Mouse (Mus musculus): Measurements from ENCODE around the gene Klhl42. TPM values are rescaled to one million over a fixed set of nuclear protein-coding genes. Genes with fewer than 3 reads are reported as not detected.

Klhl42 gene
- polyA plus RNA-seq, 1 experiment from 2014 or later: 7.2 TPM

DNA sequence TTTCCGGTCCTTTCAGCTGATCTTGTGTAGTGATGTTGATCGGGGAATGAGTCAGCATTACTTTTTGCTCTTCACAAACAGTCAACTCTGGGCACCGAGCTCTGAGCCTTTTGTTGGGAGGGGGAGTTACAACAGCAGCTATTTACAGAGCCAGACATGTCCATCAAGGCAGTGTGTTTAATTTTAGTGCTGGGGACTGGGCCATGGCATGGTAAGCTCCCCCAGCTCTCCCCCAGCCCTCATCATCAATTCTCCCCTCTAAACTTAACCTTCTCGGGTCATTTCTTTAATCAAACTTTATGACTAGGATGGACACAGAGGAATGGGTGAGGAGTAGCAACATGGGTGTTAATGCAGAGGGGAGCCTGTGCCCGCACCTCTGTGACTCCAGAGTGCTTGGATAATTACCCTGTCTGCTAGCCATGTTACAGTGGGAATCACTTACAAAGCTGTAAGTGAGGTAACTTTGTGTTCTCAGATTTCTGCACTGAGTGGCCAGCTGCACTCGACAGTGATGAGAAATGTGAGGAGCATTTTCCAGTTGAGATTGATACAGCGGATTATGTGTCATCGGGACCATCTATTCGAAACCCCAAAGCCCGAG, 35.7 kb upstream of the Klhl42 start:
- no peak overlapping the region for H3K9ac ChIP-seq (ENCODE audit: low read depth, low read length)
- H3K36me3 ChIP-seq (ENCODE audit: control insufficient read depth, insufficient read depth, low read length): peaks cover 57% of the 10 kb centered on the region
- no peaks in the 10 kb centered on the region for H3K4me1 ChIP-seq (ENCODE audit: control insufficient read depth, insufficient read depth, low read length)
- WGBS: 56% methylated on average over 10 of the region's 10 CpGs
- H3K27me3 ChIP-seq (ENCODE audit: control insufficient read depth, insufficient read depth, low read length): no peaks in the 10 kb centered on the region
- H3K9me3 ChIP-seq (ENCODE audit: control insufficient read depth, low read length): no peaks in the 10 kb centered on the region
- H3K4me3 ChIP-seq (ENCODE audit: low read length): no peak overlapping the region
- ATAC-seq (ENCODE audit: low FRiP score, low TSS enrichment): peak; percentile 86
- H3K4me2 ChIP-seq (replicated peaks; ENCODE audit: low read depth, low read length): no peak overlapping the region
- H3K27ac ChIP-seq (ENCODE audit: low read depth, low read length): no peak overlapping the region

DNA sequence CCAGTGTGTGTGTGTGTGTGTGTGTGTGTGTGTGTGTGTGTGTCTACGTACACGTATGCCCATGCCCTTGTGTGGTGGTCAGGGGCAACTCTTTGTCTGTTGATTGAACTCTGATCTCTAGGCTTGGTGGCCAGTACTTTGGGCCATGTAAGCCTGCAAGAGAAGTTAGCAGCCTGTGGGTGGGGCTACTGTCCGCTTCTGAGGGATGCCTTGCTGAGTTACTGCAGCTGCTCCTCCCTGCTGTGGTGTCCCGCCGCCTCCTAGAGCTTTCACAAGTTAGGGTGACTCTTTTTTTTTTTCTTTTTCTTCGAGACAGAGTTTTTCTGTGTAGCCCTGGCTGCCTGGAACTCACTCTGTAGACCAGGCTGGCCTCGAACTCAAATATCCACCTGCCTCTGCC, 31.9 kb upstream of the Klhl42 start:
- Histone ChIP-seq H3K4me3 (ENCODE audit: low read length) (no peak overlapping the region), H3K27ac (ENCODE audit: low read depth, low read length) (no peak overlapping the region), H3K36me3 (ENCODE audit: control insufficient read depth, insufficient read depth, low read length) (peaks cover 65% of the 10 kb centered on the region), H3K4me2 (replicated peaks; ENCODE audit: low read depth, low read length) (no peak overlapping the region), H3K4me1 (ENCODE audit: control insufficient read depth, insufficient read depth, low read length) (no peaks in the 10 kb centered on the region), H3K9me3 (ENCODE audit: control insufficient read depth, low read length) (no peaks in the 10 kb centered on the region), H3K27me3 (ENCODE audit: control insufficient read depth, insufficient read depth, low read length) (no peaks in the 10 kb centered on the region), H3K9ac (ENCODE audit: low read depth, low read length) (no peak overlapping the region)
- no peak for ATAC-seq (ENCODE audit: low FRiP score, low TSS enrichment)
- WGBS: 65% methylated on average over 7 of the region's 7 CpGs

GRCm38 (mm10) chr6:147061630-147062029, 29.5 kb upstream of the Klhl42 start:
- Histone ChIP-seq H3K36me3 (ENCODE audit: control insufficient read depth, insufficient read depth, low read length) (peaks cover 61% of the 10 kb centered on the region), H3K27ac (ENCODE audit: low read depth, low read length) (no peak overlapping the region), H3K9ac (ENCODE audit: low read depth, low read length) (no peak overlapping the region), H3K4me3 (ENCODE audit: low read length) (no peak overlapping the region), H3K9me3 (ENCODE audit: control insufficient read depth, low read length) (no peaks in the 10 kb centered on the region), H3K27me3 (ENCODE audit: control insufficient read depth, insufficient read depth, low read length) (no peaks in the 10 kb centered on the region), H3K4me1 (ENCODE audit: control insufficient read depth, insufficient read depth, low read length) (no peaks in the 10 kb centered on the region), H3K4me2 (replicated peaks; ENCODE audit: low read depth, low read length) (no peak overlapping the region)
- WGBS: 90% methylated on average over 9 of the region's 9 CpGs
- no peak for ATAC-seq (ENCODE audit: low FRiP score, low TSS enrichment)

- no peak overlapping the region for H3K4me3 ChIP-seq (ENCODE audit: low read length)
- WGBS: 70% methylated on average over 7 of the region's 7 CpGs
- peaks cover 62% of the 10 kb centered on the region for H3K36me3 ChIP-seq (ENCODE audit: control insufficient read depth, insufficient read depth, low read length)
- H3K9me3 ChIP-seq (ENCODE audit: control insufficient read depth, low read length): no peaks in the 10 kb centered on the region
- H3K27ac ChIP-seq (ENCODE audit: low read depth, low read length): no peak overlapping the region
- no peak for ATAC-seq (ENCODE audit: low FRiP score, low TSS enrichment)
- H3K4me1 ChIP-seq (ENCODE audit: control insufficient read depth, insufficient read depth, low read length): no peaks in the 10 kb centered on the region
- no peak overlapping the region for H3K9ac ChIP-seq (ENCODE audit: low read depth, low read length)
- H3K4me2 ChIP-seq (replicated peaks; ENCODE audit: low read depth, low read length): no peak overlapping the region
- no peaks in the 10 kb centered on the region for H3K27me3 ChIP-seq (ENCODE audit: control insufficient read depth, insufficient read depth, low read length)
Measured at GRCm38 (mm10) chr6:147062034-147062433, 29.1 kb upstream of the Klhl42 start.

GRCm38 (mm10) chr6:147062694-147063093, 28.5 kb upstream of the Klhl42 start:
- ATAC-seq (ENCODE audit: low FRiP score, low TSS enrichment): no peak
- no peak overlapping the region for H3K4me2 ChIP-seq (replicated peaks; ENCODE audit: low read depth, low read length)
- H3K4me1 ChIP-seq (ENCODE audit: control insufficient read depth, insufficient read depth, low read length): no peaks in the 10 kb centered on the region
- peaks cover 67% of the 10 kb centered on the region for H3K36me3 ChIP-seq (ENCODE audit: control insufficient read depth, insufficient read depth, low read length)
- 76% methylated on average over 7 of the region's 7 CpGs for WGBS
- no peak overlapping the region for H3K9ac ChIP-seq (ENCODE audit: low read depth, low read length)
- H3K9me3 ChIP-seq (ENCODE audit: control insufficient read depth, low read length): no peaks in the 10 kb centered on the region
- no peak overlapping the region for H3K4me3 ChIP-seq (ENCODE audit: low read length)
- H3K27ac ChIP-seq (ENCODE audit: low read depth, low read length): no peak overlapping the region
- no peaks in the 10 kb centered on the region for H3K27me3 ChIP-seq (ENCODE audit: control insufficient read depth, insufficient read depth, low read length)

DNA sequence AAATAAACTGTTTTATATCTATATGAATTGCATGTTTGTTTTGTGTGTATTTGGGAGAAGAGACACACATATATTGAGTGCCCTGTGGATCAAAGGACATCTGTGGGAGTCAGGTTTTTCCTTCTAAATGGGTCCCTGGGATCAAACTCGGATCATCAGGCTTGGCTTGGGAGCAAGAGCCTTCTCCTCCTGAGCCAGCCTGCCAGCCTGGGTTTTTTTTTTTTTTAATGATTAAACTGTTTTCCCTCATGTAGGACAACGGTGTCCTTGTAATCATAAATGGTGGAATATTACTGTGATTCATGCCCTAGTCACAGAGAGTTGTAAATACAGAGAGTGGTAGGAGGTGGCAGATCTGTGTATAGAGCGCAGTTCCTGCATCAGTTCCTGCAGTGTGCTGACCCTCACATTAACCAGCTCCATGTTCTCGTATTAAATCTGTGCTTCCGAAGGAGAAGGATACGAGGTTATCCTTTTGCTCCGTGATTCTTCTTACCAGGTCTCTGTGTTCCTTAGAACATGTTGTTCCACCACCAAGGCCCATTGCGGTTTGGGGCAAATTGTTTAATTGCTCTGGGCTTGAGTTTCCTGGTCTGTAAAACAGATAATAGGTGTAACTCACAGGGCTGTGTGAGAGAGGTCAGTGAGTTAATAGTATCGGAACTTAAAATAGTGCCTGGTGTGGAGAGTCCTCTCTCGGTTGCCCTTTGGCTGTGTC, 26.8 kb upstream of the Klhl42 start:
- no peaks in the 10 kb centered on the region for H3K9me3 ChIP-seq (ENCODE audit: control insufficient read depth, low read length)
- 60% methylated on average over 10 of the region's 10 CpGs for WGBS
- no peak for ATAC-seq (ENCODE audit: low FRiP score, low TSS enrichment)
- H3K4me1 ChIP-seq (ENCODE audit: control insufficient read depth, insufficient read depth, low read length): no peaks in the 10 kb centered on the region
- no peak overlapping the region for H3K4me3 ChIP-seq (ENCODE audit: low read length)
- no peak overlapping the region for H3K9ac ChIP-seq (ENCODE audit: low read depth, low read length)
- H3K27me3 ChIP-seq (ENCODE audit: control insufficient read depth, insufficient read depth, low read length): no peaks in the 10 kb centered on the region
- H3K36me3 ChIP-seq (ENCODE audit: control insufficient read depth, insufficient read depth, low read length): peaks cover 68% of the 10 kb centered on the region
- H3K4me2 ChIP-seq (replicated peaks; ENCODE audit: low read depth, low read length): no peak overlapping the region
- no peak overlapping the region for H3K27ac ChIP-seq (ENCODE audit: low read depth, low read length)

DNA sequence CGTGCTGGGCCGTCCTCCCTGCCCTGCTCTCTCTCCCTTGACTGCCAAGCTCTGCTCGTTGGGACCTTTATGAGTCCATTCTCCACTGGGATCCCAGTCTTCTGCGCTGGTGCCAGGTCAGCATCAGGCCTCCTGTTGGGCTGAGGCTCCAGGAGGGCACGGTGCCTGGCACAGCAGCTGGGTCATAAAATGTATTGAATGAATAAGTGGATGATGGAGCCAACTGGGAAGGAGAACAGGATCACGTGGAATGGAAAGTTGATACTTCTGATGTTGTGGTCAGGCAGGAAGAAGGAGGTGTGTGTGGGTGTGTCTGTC, 26.3 kb upstream of the Klhl42 start:
- no peak overlapping the region for H3K4me3 ChIP-seq (ENCODE audit: low read length)
- H3K9ac ChIP-seq (ENCODE audit: low read depth, low read length): no peak overlapping the region
- H3K4me2 ChIP-seq (replicated peaks; ENCODE audit: low read depth, low read length): no peak overlapping the region
- 47% methylated on average over 6 of the region's 6 CpGs for WGBS
- H3K9me3 ChIP-seq (ENCODE audit: control insufficient read depth, low read length): no peaks in the 10 kb centered on the region
- H3K27me3 ChIP-seq (ENCODE audit: control insufficient read depth, insufficient read depth, low read length): no peaks in the 10 kb centered on the region
- no peaks in the 10 kb centered on the region for H3K4me1 ChIP-seq (ENCODE audit: control insufficient read depth, insufficient read depth, low read length)
- H3K36me3 ChIP-seq (ENCODE audit: control insufficient read depth, insufficient read depth, low read length): peaks cover 68% of the 10 kb centered on the region
- ATAC-seq (ENCODE audit: low FRiP score, low TSS enrichment): no peak
- H3K27ac ChIP-seq (ENCODE audit: low read depth, low read length): no peak overlapping the region

GRCm38 (mm10) chr6:147075808-147076387, 15.3 kb upstream of the Klhl42 start:
- Histone ChIP-seq H3K9me3 (ENCODE audit: control insufficient read depth, low read length) (no peaks in the 10 kb centered on the region), H3K4me2 (replicated peaks; ENCODE audit: low read depth, low read length) (no peak overlapping the region), H3K4me1 (ENCODE audit: control insufficient read depth, insufficient read depth, low read length) (no peaks in the 10 kb centered on the region), H3K4me3 (ENCODE audit: low read length) (no peak overlapping the region), H3K27me3 (ENCODE audit: control insufficient read depth, insufficient read depth, low read length) (no peaks in the 10 kb centered on the region), H3K9ac (ENCODE audit: low read depth, low read length) (no peak overlapping the region), H3K36me3 (ENCODE audit: control insufficient read depth, insufficient read depth, low read length) (peaks cover 9% of the 10 kb centered on the region), H3K27ac (ENCODE audit: low read depth, low read length) (no peak overlapping the region)
- WGBS: 84% methylated on average over 5 of the region's 5 CpGs
- no peak for ATAC-seq (ENCODE audit: low FRiP score, low TSS enrichment)

GRCm38 (mm10) chr6:147076878-147077277, 14.3 kb upstream of the Klhl42 start:
- Histone ChIP-seq H3K27ac (ENCODE audit: low read depth, low read length) (no peak overlapping the region), H3K36me3 (ENCODE audit: control insufficient read depth, insufficient read depth, low read length) (peaks cover under 1% of the 10 kb centered on the region; the same call in 1 of the 2 replicates), H3K9ac (ENCODE audit: low read depth, low read length) (no peak overlapping the region), H3K4me3 (ENCODE audit: low read length) (no peak overlapping the region), H3K4me2 (replicated peaks; ENCODE audit: low read depth, low read length) (no peak overlapping the region), H3K27me3 (ENCODE audit: control insufficient read depth, insufficient read depth, low read length) (no peaks in the 10 kb centered on the region), H3K4me1 (ENCODE audit: control insufficient read depth, insufficient read depth, low read length) (no peaks in the 10 kb centered on the region), H3K9me3 (ENCODE audit: control insufficient read depth, low read length) (no peaks in the 10 kb centered on the region)
- WGBS: 82% methylated on average over 8 of the region's 8 CpGs
- no peak for ATAC-seq (ENCODE audit: low FRiP score, low TSS enrichment)

Measured in kidney, embryonic 14.5 days (tissue).